Mouse (Mus musculus): ENCODE measurements at regions not wholly inside any gene's neighbourhood (a gene's known extent, or its start where the extent isn't known, plus 50 kb on each side); places are given as distances from the start of the nearest gene placed in this dataset.
A peak's percentile ranks its signal among the peaks of the same experiment; 100 is the strongest.

DNA sequence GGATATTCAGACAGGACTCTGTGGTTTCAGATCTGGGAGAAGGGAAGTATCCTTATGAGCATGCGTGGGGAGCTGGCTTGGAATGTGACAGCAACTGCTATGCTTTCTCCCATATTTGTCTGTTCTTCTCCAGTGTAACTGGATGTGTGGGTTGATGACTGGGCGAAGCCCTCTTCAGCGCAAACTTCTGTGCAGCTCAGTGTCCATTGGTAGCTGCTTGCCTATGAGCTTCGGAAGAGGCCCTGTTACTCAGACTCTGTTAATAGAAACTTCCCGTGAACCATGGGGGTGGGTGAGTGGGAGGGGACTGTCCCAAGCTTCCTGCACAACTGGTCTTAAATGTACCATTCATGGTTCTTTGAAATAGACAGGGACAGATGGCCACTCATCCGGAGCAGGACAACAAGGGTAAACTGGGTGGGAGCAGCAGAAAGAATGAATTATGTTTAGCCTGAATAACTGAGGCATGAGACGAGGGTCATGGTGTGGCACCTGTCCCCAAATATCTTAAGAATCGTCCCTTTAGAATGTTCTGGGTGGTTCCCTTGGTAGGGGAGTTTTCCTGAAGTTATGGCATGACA is 141.1 kb upstream of the Plxnc1 start:
- DNase-seq, result no peak

DNA sequence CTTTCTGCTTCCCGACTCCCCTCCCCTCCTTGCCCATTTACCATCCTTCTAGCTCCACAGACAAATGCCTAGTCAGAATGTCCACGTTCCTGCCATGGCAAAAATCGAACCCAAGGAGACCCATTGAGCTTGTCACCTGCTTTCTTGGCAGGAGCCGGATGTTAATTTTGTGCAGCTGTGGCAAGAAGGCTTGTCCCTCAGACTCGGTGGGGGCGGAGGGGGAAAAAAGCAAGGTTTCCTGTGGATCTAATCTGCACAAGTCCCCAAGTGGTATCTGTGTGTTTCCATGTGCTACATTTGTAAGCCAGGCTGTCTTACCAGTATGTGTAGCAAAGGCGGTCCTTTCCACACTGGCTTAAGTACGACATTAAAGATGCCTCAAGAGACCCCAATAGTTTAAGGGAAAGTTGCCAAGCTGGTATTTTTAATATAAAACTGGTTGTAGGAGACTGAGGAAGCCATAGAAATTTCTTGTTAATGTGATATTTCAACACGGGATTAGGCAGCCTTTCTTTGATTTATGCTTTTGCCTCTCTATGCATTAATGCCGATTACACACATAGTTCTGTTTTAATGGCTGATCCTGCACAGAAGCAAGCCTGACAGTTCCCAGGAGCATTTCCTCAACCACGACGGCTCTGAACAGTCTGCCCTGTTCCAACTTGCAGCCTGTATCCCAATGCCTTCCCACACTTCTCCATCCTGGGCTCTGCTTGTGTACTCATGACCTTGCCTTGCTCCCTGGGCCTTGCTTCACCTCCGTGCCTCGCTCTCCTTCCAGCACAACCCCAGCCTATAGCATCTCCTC is 138.9 kb upstream of the Plxnc1 start:
- no peak for DNase-seq

DNA sequence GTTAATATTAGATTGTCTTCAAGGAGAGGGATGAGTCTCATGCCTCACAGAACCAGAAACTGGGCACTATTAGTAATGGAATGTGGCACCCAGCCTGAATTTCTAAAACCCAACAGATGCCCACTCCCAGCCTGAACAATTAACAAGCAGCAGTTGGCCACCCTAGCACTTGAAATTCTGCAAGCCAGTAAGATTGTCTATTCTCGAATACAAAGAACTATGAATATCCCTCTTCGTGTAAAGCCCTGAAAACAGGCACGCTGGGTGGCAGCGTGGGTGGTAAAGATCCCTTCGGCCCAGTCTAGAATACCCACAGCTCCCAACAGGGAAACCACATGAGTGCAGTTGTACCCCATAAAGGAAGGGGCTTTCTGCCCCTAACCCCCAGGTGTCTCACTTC is 138.0 kb upstream of the Plxnc1 start:
- DNase-seq, result no peak

DNA sequence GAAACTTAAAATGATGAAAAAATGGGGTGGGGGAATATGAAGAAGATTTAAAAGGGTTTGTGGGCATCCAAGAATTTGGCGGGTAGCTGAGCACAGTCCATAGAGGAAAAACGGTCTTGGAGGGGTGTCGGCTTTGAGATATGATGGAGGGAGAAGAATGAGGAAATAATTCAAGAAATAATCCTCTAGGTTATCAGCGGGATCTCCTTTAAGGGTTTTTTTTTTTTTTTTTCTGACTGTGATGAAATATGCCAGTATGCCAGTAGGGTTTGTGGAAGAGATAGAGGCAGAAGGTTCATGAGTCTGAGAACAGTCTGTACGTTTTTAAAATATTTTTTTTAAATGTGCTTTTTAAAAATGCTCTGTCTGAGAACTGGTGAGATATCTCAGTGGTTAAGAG is 135.3 kb upstream of the Plxnc1 start:
- no peak for DNase-seq

DNA sequence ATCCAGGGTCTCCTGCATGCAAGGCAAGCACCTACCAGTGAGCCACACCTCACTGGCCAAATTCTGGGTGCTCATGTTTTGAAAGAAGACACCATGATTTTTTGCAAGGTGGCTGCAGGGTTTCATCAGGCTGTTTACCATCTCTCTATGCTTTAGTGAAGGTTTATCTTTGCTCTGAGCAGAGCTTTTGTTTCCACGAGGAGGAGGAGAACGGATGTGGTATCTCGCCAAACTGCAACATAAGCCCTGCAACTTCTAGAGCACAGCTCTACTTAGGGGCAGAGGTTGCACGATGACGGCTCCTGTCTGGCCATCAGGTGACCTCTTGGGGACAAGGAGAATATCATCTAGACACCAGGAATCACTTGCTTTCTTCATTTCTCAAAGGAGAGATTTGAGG is 131.8 kb upstream of the Plxnc1 start:
- no peak for DNase-seq

DNA sequence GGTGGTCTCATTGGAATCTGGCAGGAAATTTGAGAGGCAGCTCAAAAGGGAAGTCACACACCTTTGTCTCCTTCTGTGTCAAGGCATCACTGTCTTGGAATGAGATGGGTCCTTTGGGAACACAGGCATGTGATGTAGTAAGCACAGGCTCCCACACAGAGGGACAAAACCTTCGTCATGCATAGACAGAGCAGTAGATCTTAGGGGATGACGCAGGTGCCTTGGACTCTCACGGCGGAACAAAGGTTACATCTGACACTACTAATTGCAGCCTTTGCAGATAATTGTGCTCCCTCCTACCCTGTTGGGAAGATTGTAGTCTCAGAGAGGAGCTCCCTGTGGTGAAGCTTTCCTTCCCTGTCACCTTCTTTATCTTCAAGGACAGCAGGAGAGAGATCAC is 131.3 kb upstream of the Plxnc1 start:
- DNase-seq, result no peak

DNA sequence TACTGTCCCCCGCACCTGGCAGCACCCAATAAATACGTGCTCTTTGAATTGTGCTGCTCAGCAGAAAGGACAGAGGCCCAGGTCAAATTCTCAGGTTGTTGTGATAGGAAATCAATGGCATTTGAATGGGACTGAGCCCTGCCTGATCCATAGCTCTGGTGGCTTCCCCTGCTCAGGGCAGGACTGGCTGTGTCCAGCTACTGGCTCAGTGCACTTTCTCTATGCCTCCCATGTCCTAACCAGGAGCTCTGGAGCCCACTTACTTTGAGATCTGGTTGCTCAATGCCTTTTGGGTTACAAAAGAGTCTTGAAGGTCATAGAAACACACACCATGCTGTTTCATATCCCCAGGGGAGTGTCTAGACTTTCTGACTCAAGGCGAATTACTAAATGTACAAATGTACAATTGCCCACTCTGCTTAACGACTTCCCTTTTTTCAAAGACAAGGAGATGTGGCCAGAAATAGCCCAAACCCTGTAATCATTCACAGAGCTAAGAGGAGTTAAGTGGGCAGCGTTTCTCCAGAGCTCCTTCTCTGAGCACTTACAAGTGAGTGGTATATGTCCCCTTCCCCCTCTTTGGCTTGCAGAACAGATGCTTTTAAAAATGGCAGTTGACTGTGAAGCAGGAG is 130.4 kb upstream of the Plxnc1 start:
- DNase-seq, result peak; percentile 53 to 78

DNA sequence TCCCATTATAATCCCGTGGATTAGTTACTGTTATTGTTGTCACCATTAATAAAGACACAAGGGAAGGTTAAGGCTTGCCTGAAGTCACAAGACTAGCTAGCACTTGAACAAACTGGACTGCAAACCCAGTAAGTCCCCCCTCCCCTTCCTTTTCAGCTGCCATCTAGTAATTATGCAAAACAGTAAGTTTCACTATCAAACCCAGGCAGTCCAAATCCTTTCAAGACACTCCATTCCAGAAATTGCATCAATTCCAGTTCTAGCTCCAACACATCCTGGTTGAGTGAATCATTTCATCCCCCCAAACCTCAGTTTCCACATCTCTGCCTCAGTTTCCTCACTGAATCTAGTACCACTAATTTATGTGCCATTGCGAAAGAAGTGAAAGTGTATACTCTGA is 129.7 kb upstream of the Plxnc1 start:
- DNase-seq, result no peak

DNA sequence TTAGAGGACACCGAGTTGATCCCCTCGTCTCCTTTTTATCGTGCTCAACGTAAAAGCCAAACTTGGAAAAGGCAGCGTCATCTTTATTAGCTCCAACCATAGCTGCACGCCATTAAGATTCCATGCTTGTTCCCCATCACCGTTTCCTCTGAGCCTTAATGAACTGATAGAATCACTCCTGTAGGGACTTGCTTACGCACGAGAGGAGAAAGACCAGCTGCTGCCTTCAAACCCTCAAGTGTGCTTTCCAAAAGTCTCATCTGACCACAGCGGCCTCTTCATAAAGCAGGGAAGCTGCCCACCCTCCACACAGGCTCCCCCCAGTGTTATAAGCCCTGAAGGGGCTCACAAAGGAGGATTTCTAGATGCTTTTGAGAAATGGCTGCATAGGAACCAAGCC is 123.3 kb upstream of the Plxnc1 start:
- DNase-seq, result no peak

DNA sequence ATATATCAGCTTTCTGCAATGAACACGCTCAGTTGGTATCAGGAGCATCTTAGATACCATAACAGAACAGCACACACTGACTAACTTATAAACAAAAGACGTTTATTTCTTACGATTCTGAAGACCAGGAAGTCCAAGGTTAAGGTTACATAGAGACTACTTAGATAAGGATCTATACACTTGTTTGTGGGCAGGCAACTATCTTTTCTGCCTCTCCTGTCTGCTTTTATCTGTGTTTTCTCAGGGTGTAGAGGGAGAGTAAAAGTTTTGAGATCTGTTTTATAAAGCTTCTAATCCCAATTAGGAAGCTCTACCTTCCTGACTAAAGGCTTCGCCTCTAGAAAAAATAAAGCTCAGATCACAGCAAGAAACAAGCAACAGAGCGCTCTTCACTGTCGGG is 122.1 kb upstream of the Plxnc1 start:
- no peak for DNase-seq

DNA sequence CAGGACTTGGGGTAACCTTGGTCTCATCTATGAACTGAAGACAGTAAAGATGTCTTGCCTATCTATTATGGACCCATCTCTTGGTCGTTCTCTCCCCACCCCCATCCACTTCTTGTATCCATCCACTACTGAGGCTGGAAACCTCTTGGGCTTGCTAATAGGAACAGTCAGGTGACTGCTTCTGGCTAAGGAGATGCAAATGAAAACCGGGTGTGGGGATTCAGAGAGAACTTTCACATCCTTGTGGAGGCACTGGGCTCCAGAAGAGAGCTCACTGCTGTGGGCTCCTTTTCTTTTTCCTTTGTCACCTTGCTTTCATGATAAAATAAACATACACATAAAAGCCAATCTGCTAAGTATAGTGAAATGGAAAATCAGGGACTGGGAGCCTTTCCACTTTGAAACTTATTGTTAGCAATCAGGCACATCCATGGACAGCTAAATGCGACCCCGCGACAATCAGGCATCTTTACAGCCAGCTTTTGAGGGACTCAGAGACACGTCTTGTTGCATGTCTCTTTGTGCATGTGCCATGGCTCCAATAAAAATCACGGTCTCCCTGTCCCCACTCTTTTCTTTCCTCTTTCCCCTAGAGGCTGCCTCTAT is 115.0 kb upstream of the Plxnc1 start:
- DNase-seq, result no peak

DNA sequence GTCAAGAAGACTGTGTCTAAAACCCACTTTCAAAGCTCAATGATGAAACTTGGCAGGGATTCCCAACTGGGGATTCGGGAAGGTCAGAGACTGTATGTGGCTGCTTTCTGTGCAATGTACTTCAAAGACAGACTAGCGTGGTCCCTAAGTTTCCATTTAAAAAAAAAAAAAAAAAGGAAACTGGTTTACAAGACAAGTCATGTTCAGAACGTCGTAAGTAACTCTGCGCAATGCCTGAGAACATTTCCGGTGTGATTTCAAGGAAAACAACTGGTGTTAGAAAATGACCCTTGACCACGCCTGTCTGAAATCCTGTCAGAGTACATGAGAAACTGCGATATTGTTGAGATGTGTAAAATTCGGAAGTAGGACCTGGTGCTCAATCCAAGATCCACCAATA is 114.4 kb upstream of the Plxnc1 start:
- no peak for DNase-seq

DNA sequence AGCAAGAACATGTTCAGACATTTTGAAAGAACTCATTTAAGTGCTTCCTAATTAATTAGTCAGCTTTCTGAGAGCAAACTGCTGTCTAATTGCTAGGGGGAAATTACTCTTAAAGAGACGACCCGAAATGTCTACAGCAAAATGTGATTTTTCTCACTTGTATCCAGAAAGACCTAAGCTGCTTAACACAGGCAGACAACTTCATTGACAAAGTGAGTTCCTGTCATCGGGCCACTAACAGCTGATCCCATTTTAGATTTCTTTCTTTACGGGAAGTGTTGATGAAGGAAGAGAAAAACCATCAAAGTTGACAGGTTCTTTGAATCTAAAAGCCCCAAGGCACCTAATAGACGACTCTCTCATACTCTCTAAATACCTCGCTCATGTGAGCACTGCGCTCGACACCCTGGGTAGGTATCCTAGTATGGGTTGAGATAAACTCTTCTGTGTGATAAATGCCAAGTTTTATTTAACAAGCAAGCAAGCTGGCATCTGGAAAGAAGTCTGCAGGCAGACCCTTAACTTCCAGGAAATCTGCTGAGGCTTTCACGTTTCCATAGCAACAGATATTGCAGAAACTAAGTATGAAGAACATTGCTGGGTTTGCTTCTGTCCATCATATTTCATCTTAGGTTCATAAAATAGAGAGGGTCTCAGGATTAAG is 112.5 kb upstream of the Plxnc1 start:
- DNase-seq, result no peak

DNA sequence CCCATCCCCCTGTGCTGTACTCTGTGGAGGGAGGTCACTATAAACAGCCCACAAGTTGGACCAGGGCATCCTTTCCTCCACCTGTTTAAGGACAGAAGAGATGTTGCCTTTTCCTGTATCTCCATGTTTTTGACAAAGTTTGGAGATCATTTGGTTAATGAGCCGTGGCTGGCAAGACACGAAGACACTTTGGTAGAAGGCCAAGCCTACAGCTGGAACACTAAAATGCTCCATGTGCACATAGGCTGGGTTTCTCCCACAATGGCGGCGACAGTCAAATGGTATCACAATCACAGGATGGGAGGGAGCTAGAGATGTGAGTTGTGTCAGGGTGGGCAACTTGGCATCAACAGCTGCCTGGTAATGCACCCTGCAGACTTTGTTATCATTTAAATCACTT is 111.9 kb upstream of the Plxnc1 start:
- no peak for DNase-seq

DNA sequence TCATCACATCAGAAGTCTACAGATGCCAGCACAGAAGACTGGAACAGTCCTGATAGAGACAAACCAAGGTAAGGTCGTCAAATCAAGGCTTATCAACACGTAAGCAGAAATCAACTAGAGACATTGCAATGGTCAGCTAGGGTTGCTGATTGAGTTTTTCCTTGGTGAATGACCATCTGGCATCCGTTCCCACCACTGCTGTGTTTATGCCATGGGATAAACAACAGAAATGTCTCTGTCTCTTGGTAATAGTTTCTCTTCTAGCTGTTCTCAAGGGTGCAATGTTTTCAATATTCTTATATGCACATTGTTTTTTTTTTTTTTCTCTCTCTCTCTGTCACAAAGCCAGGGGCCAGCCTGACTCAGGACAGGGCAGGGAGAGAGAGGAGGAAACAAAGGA is 110.2 kb upstream of the Plxnc1 start:
- peak in 1 of 2 experiments; percentile 31 for DNase-seq

DNA sequence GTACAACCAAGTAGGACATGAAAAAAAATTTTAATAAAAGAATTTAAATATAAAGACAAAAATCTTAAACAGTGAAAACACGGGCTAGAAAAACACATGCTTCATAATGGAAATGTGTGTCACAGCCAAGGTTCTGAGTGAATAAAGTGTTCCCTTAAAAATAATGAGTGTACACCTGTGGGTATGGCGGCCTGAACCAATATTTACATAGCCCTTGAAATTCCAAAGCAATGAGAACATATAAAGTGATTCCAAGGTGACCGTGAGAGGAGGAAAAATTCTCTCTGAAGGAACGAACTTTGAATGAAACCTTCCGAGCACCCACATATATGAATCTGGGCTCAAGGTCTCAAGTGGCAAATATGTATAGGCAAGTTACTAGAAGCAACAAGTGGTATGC is 104.2 kb upstream of the Plxnc1 start:
- peak in 1 of 2 experiments; percentile 30 for DNase-seq

DNA sequence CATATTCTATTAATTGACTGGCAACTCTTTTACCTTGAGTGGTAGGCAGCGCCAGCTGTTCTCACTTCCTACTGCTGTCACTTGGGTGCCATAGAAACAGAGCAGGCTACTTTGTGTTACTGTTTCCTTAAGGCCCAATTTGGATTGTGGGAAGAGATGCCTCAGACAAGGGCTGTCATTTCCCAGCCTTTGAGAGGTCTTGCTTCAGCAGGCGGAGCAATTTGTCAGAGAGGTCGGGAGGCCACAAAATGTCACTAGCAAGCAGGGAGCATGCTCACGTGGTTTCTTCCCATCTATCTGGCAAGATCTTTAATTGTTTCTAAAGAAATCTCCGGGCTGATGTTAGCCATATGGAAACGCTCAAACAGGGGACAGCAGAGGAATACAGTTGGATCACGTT is 99.3 kb upstream of the Plxnc1 start:
- peak; percentile 19 to 40 for DNase-seq

DNA sequence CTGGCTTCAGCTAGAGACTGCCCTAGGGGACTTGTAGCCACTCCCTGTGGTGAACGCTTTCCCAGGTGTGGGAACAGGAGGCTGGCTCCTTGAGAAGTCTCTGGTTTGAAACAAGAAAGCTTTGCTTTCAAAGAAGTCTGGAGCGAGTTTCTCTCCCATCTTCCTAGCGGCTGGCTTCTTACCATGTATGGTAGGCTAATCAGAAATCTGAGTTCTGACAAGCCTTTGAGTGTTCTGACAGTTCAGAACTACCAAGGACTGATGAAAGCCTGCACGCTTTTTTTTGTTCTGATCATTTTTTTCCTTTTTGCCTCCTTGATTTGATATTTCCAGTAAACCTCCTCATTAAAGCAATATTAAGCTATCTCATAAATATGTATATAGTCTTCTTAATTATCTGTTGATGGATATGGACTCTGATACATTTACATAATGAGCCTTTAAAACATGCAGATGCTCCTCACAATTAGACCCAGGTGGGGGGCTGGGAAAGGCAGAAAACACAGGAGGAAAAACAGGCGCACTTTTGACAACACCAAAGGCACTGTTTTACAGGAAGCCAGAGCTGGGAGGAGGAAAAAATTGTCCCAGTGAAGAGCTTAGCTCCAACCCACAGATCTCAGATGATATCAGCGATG is 95.7 kb upstream of the Plxnc1 start:
- DNase-seq, result no peak

DNA sequence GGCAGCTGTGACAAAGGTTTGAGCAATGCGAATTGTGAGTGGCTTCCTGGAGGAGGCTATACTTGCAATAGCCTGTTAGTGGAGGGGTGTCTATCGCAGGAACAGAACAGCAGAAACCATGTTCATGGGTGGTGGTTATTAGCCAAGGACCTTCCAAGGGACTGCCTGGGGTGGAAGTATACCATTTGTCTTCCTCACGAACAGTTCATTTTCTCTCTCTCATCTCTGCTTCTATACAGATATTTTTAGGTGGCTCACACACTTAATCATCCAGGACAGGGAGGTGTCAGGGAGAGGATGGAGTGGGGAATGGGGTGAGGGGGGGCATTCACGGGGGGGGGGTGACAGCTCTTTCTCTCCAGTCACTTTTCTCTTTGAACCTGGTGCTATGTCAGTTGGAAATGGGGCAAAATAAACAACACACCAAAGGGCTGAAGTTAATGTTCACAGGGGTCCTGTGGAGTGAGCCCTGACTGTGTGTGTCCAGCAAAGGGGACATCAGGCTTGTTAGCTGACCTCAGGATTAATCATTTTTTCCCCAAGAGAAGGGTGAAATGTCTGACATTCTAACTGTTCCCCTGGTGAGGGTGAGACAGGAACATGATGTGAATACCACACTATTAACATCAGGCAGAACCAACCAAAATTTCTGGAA is 91.5 kb upstream of the Plxnc1 start:
- no peak for DNase-seq

DNA sequence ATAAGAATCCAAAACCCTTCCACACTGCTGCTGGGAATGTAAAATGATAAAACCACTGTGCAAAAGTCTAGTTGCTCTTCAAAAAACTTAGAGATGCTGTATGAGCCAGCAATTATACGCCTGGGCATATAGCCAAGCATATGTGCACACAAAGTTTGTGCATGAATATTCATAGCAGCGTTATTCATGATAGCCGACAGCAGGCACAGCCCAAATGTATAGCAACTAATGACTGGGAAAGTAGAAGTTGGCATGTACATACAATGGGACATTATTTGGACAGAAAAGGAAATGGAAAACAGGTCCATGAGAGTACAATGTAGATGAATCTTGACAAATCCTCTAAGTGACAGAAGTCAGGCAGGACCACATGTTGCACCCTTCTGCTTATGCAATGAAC is 90.7 kb upstream of the Plxnc1 start:
- DNase-seq, result no peak

DNA sequence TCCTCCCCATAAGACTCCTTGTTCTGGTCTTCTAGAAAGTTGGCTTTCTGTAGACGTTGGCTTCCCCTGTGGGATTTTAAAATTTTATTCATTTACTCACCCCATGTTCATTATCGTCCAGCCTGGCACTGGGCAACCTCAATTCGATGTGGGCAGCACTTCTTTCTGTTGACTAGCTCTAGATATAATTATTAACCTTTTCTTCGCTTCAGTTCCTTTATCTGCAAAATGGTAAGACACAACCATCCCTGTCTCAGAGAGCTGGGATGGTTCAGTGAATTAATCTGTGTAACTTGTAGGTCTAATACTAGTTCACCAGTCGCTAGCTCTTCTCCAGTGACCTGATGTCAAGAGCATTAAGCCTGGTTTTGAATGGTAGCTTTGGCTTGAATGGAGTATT is 89.9 kb upstream of the Plxnc1 start:
- no peak for DNase-seq
